Mouse (Mus musculus) frontal cortex, postnatal 10 days (tissue): Measurements from ENCODE around the gene Mgmt.

Experiments
- DNase-seq, 2 experiments: peaks; one replicate each; pipeline ENCODE4 v3.0.0; 2022; ENCODE audit warnings: low spot score in 2 of 2, mixed read lengths in 1 of 2

The Mgmt gene

DNA sequence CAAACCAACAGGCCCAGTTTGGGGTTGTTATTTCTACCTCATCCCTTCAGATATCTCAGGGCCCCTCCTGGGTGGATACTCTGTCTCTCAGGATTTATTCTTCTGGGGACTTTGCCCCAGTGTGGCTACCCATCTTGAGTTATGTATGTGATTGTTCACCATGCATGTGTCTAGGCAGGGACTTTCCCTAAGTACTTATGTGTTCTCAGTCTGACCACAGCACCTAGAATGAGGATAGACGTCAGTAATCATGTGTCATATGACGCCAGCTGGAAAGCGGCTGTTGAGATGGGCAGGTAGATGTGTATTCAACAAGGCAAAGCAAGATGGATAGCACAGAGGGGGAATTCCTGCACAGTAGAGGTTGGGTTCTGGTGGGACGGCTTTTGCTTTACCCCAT is 217.7 kb downstream of the Mgmt start:
- DNase-seq = no peak

DNA sequence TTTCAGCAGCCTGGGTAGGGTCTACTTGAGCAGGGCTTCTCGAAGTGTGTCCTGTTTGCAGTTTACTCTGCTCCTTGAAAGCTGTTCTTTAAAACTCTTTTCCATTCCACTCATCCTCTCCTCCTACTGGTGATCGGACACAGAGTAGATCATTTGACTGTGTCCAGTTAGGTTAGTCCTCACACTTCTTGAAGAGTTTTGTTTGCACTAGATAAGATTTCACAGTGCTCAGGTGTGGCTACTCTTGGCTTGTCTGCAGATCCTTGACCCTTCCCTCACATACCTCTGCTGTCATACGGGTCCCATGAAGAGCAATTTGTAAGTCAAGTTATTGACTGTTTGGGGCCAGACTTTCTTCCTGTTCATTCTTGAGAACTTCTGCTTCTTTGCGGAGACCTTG is 221.8 kb downstream of the Mgmt start:
- no peak for DNase-seq

GRCm38 (mm10) chr7:137121243-137121858 is 226.9 kb downstream of the Mgmt start:
- DNase-seq = no peak

- DNase-seq = no peak
These were observed 234.3 kb downstream of the Mgmt start for GRCm38 (mm10) chr7:137128726-137129125.

DNA sequence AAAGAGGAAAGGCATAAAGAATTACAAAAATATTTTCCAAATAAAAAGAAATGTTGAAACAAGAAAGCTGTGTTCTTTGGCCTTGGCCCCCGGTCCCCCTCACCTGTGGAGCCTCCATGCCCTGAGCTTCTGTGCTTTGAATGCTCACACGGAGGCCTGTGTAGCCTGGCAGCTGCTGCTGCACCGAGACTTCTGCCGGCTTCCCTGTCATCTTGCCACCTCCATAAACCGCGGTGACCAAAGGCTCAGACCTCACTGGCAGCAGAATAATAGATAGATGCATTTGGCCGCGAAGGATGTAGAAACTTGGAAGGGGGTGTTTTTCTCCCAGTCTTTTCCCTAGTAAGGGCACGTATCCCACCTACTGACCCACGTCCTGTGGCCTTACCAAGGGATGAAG is 235.8 kb downstream of the Mgmt start:
- no peak for DNase-seq

DNA sequence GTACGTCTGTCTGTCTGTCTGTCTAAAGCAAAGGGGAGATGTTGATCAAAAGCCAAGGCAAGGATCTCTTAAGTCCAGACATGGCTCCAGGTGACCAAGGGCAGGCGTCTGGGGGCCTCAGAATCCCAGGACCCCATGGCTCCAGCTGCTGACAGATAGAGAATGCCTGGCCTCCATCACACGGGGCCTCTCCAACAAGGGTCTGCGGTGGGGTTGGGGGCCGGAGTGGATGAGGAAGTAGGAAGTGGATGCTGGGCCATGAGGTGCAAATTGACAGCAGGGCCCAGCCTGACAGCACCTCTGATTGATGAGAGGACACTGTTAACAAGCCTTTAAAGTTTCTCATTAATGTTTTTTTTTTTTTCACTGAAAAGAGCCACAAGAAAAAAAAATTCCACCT is 237.5 kb downstream of the Mgmt start:
- no peak for DNase-seq

GRCm38 (mm10) chr7:137138101-137138500 is 243.7 kb downstream of the Mgmt start:
- no peak for DNase-seq

- DNase-seq = no peak
These were observed 245.9 kb downstream of the Mgmt start for GRCm38 (mm10) chr7:137140321-137140720.

- DNase-seq = no peak
These were observed 247.0 kb downstream of the Mgmt start for GRCm38 (mm10) chr7:137141386-137141785.

GRCm38 (mm10) chr7:137147101-137147500 is 252.7 kb downstream of the Mgmt start:
- no peak for DNase-seq

- no peak for DNase-seq
These were observed 257.4 kb downstream of the Mgmt start for GRCm38 (mm10) chr7:137151854-137152253.

DNA sequence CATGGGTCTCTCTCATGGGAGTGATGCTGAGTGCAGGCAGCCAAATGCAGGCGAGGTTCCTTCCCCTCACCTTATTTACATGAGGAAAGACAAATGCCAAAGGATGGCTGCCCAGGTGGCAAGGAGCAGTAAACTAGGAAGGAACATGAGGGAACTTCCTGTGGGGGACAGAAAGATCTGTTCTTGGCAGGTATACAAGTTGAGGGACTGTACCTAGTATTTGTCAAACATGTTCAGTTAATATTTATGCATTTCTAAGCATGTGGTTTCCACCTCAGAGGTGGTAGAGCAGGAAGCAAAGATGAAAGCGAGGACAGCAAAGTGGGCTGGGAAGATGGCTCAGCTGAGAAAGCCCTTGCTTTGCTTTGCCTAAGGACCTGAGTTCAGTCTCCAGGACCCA is 260.2 kb downstream of the Mgmt start:
- DNase-seq = no peak

DNA sequence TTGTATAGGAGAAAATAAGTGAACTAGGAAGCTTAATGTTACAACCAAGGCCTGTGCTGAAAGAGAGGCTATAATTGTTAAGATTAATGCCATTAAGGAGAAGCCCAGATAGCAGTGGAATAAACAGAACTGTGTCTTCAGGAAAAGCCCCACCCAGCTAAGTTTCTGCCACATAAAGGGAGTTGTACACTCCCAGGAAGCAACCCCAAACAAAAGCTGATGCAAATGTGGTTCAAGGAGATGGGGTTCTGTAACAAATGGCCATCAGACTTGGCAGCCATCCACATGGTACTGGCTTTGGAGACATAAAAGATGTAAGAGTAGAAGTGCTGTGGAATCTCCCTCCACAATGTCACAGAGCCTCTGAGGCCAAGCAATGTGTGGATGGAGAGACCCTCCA is 264.7 kb downstream of the Mgmt start:
- no peak for DNase-seq

GRCm38 (mm10) chr7:137172278-137172677 is 277.9 kb downstream of the Mgmt start:
- DNase-seq = no peak
